Mouse (Mus musculus) stomach, postnatal 0 days (tissue): ENCODE measurements around the gene Nt5e.

Source experiments
- CTCF ChIP-seq: IDR thresholded peaks from 2 replicates; pipeline ENCODE4 v1.5.1; 2016; ENCODE audit warnings: antibody characterized with exemption, low read depth, mild to moderate bottlenecking, moderate library complexity
- EP300 ChIP-seq: optimal IDR thresholded peaks from 2 replicates; pipeline ENCODE3; 2016; ENCODE audit warnings: antibody characterized with exemption

DNA sequence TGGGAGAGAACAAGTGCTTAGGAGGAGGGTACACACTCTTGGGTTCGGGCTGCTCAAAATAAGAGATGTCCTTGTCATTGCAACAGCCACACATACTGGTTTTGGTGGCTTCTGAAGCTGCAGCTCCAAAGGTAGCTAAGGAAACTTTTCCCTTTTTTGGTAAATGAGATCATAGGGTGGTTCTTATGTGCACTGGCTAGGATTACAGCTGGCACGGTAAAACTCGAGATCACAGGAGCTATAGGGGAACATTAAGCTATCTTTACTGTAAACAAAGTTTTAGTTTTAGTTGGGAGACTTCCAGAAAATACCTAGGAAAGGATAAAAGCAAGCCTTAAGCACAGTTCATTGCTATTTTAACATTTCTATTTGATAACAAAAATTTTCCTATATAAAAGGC is 24.2 kb downstream of the Nt5e start:
- TF ChIP-seq EP300, result no peak
- no peak for TF ChIP-seq CTCF
